Mouse (Mus musculus) adrenal gland (tissue): ENCODE measurements around the gene Cdon.

Experiments used
- intact Hi-C: fragments of 180-260 bp; cut with DNase I; formaldehyde crosslinking; loops from one replicate; pipeline ENCODE4 v1.15.1; 2025

Cdon gene

GRCm38 (mm10) chr9:35435565-35435964, 14.6 kb downstream of the Cdon start:
- intact Hi-C loops = no loop called here

DNA sequence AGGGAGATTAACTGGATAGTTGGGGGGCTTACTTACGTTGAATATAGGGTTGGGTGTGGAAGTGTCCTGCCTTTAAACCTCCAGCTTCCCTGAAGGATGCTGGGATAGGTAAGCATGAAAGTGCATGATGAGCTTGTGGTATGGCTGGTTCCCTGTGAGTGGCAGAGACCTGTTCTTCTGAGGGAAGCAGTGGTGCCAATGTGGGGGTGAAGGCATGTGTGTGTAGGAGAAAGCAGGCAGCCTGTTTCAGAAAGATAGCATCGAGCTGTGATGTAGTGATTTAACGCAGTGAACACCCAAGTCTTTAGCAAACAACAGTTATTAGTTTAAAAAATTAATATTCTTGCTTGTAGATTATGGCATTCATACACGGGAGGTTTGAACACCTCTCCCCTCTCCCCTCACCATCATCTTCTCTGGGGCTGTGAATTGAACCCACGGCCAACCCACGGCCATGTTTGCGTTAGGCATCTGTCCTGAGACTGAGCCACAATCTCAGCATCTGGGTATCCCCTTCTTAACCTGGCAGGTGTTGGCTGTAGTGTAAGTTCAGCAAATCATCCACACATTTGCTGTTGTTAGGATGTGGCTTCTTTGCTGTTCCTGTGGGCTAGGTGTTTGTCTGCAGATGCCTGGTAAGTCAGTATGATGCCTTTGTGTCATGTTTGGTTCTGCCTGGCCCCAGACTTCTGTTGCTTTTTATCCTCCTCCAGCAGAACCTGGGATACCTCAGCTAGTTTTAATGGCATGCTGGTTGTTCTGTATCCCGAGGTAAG, 17.5 kb downstream of the Cdon start:
- intact Hi-C loops = no loop called here

GRCm38 (mm10) chr9:35439062-35439442, 18.1 kb downstream of the Cdon start:
- intact Hi-C loops = no loop called here

GRCm38 (mm10) chr9:35439754-35440153, 18.8 kb downstream of the Cdon start:
- intact Hi-C loops = no loop called here

DNA sequence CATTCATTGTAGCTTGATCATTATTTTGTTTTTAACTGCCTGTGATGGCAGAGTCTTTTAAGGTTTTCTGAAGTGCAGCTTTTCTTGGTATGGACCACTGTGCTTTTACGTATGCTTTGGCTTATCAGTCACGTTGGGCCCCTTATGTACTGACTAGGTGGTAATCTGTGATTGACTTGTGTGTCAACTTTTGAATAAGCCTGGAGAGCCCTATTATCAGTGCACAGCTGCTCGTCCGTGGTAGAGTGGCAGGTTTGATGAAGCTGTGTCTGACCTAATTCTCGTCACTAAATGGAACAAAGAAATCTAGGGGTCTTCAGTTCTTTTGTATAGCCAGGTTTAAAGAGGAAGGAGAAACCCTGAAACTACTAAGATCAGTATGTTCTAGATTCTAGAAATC, 21.5 kb downstream of the Cdon start:
- intact Hi-C loops = no loop called here

DNA sequence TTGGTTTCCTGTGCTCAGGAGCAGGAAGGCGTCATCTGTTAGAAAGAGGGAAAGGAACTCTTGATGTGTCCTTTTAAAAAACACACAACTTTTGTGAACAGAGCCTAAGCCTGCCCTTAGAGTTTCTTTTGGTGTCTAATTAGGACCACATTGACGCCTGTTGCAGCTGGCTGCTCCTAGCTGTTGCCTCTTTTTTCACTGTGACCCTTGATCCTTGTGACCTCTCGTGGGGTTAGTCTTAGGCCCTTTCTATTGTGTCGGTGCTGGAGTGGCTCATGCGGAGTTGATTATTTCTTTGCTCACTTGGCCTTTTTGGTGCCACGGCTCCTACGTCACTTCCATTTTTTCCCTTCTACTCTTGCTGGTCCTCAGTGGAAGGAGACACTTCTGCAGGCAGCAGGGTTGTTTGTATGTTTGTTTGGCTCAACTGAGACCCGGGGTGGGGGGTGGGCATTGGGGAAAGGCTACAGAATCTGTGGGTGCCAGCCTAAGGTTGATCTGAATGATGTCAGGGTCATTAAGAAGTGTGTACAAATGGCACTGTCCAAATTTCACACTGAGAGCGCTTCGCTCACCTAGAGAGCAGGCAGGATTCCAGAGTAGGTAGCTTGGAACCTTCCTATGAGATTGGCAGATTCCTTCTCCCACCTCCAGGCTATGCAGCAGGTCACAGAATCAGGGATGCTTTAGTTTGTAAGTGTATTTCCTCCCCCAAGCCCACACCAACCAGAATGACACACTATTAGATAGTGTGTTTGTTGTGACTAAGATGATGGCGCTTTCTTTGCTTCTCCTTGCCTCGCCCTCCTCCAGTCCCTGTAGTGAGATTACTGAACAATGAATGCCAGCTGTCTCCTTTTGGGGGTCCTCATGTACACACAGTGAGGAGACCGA, 22.9 kb downstream of the Cdon start:
- intact Hi-C loops = no loop called here

DNA sequence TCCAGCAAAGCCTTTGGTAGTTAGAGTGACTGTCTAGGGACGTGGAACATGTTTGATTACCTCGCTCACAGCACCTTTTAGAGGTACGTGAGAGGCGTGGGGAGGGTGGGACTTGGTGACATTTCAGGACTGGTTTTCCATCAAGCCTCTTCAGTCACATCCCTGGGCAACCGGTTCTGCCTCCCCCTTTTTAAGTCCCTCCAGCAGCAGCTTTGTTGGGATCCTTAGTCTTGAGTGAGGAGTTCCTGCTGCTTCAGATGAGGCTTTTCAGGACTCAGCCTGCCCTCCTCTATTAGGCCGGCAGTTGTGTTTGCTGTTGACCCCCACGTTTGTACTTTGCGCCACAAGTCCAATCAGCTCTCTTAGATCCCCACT, 23.6 kb downstream of the Cdon start:
- intact Hi-C loops = no loop called here

DNA sequence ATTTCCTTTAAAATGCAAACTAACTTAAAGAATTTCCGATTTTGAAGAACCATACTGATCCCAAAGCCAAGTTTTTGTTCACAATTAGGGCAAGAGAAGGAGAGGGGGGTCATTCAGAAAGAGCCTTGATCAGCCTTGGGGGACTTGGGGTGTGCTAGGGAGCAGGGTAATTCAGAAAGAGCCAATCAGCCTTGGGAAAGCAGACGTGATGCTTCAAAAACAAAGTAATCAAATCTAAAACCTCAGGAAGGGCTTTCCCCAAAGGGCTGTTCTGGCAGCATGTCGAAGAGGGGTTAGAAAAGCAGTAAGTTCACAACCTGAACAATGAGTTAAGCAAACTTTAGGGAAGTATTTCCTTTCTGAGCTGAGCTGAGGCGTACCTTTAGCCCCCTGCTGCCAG, 26.0 kb downstream of the Cdon start:
- intact Hi-C loops = no loop called here

DNA sequence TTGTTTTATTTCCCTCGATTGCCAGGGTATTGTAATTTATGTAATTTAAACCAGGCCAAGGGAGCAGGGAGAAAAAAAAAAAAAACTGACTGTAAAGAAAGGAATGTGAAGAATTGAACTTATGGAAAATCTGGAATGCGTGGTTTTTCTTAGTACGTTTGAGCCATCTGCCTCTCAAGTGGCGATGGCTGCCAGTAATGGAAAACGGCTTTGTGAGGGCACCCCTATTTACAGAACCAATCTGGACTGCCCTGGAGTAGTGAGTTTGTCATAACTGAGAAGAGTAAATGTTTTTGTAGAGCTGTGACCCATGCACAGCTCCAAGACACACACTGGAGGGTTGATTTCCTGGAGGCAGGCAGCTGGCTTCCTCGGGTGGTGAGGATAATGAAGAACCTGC, 32.4 kb downstream of the Cdon start:
- intact Hi-C loops = no loop called here

DNA sequence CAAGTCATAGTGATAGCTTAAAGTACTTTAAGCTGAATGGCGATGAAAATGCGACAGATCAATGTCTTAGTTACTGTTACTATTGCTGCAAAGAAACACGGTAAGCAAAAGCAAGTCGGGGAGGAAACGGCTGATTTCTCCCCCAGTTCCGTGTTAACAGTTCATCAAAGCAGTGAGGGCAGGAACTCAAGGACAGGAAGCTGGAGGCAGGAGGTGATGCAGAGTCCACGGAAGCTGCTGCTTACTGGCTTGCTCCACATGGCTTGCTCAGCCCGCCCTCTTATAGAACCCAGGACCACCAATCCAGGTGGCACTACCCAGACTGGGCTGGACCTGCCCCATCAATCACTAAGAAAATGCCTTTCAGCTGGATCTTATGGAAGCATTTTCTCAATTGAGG, 38.7 kb downstream of the Cdon start:
- intact Hi-C loops = no loop called here

GRCm38 (mm10) chr9:35467264-35467817, 46.4 kb downstream of the Cdon start:
- intact Hi-C loops = no loop called here

GRCm38 (mm10) chr9:35468913-35469312, 48.0 kb downstream of the Cdon start:
- intact Hi-C loops = no loop called here

GRCm38 (mm10) chr9:35474104-35474724, 53.3 kb downstream of the Cdon start:
- intact Hi-C loops = no loop called here

DNA sequence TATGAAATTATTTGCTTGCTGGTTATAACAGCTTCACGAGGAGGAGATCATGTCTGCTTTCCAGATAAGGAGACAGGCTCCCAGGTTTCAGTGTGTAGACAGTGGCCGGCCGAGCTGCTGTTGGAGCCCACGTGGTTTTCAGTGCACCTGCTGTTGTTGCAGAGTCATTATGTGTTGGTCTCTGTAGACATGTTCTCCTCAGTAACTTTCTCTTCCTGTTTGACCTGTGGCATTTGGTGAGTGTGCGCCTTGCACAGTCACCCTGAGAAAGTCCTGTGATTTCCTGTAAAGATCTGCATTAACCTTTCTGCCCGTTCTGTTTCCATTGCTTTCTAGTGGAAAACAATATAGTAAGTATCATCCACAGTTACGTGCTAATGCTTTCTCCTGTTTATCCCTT, 54.5 kb downstream of the Cdon start:
- intact Hi-C loops = no loop called here

- intact Hi-C loops = no loop called here
Measured at GRCm38 (mm10) chr9:35479456-35479855, 58.5 kb downstream of the Cdon start.

- intact Hi-C loops = no loop called here
Measured at GRCm38 (mm10) chr9:35482014-35482898, 61.3 kb downstream of the Cdon start.

GRCm38 (mm10) chr9:35483949-35484348, 63.0 kb downstream of the Cdon start:
- intact Hi-C loops = no loop called here

DNA sequence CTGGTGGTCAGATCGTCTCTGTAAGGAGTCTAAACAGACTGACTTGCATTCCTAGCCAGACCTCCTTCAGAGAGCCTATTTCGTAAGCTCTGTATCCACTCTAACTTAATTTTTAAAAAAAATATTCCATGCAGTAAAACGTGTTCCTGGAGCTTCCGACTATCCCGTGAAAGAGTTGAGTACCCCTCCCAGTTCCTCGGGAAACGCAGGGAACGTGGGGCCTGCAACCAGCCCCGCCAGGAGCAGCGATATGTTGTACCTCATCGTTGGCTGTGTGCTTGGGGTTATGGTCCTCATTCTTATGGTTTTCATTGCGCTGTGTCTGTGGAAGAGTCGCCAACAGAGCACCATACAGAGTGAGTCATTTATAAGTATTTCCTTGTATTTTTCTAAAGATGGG, 65.7 kb downstream of the Cdon start:
- intact Hi-C loops = no loop called here

GRCm38 (mm10) chr9:35488496-35488895, 67.6 kb downstream of the Cdon start:
- intact Hi-C loops = no loop called here

DNA sequence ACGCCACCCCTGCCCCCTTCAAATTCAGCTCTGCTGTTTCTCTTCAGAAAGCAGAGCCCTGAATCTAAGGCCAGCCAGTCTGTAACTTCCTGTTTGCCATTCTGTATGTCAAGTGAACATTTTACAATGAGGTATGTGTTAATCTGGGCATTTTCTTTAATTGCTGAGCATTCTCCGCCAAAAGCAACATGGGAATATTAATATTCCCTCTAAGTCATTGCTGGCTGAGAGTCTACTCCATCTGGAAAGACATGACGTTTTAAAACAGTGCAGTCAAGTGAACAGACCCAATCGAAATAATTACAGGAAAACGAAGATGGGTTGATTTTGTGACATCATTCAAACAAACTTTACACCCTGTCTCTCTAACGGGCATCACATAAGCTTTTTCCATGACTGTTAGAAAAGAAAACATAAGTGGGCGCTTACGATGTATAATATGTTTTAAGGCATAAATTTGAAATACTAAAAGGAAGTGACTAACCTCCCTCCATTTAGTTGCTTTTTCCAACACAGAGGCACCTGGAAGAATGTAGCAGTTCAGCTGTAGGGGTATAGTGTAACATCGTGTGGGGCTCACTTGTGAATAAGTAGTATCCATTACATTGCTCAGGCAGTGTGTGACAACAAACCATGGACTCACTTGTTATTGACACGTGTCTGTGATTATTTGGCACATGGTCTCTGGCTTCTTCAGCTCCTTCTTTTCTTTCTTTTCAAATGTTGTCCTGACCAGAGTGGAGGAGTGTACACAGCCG, 70.4 kb downstream of the Cdon start:
- intact Hi-C loops = no loop called here
